Mouse (Mus musculus) spleen, adult 2 months (tissue): Measurements from ENCODE around the gene Slc22a5.

Experiments
- CTCF ChIP-seq: fragments of 200-500 bp; IDR thresholded peaks from 2 replicates; pipeline ENCODE4 v1.5.1; 2011; ENCODE audit warnings: mild to moderate bottlenecking, inconsistent platforms; ENCODE audit not compliant: insufficient read depth, insufficient read length, insufficient replicate concordance; ENCODE audit errors: extremely low read depth
- POLR2A ChIP-seq: fragments of 200-500 bp; IDR thresholded peaks from 2 replicates; pipeline ENCODE4 v1.6.1; 2011; ENCODE audit warnings: low read depth, low read length, inconsistent platforms

DNA sequence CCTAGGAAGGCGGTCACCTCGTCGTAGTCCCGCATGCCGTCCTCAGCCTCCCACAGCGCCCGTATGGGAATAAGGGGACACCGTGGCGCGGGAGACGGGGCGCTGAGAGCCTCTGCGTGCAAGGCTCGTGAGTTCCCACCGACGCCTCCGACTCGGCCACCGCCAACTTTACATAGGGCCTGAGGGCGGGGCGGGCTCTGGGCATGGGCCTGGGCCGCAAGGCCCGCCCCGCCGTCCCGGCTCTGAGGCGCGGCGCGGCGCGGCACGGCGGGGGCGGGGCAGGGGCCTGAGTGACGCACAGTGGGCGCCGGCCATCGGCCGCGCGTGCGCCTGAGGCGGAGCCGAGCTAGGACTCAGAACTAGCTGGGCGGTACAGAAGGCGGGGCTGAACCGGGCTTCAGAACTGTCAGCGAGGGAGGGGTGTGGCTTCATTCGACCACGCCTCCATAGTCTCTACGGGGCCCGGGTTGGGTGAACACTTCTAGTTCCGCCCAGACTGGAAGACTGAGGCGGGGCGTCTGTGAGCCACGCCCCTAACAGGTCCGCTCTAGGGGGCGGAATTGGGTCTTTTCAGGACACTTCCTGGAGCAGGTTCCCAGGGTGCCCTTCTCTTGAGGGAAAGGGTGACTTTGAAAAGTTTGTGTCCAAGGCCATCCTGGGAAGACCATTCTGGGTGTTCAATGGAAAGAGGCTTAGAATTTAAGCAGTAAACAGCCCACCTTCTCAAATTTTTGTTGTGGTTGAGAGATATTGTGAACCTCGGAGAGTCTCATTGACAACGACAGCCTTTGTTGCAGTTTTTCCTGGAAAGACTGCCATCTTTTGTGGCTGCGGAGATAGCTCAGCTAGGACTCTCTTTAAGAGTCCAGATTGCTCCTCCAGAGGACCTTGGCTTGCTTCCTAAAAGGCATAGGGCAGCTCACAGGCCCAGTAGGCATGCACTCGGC is at the start of gene Slc22a5:
- TF ChIP-seq CTCF (no peak), POLR2A (peak; percentile 53)
